Mouse (Mus musculus) cerebellum, postnatal 25 days (tissue): ENCODE results near the gene Pagr1b.
A peak's percentile ranks its signal among the peaks of the same experiment; 100 is the strongest.

Experiments
- DNase-seq, 2 experiments: peaks; one replicate each; pipeline ENCODE4 v3.0.0; 2021; ENCODE audit warnings: mixed read lengths in 2 of 2

Pagr1b gene

DNA sequence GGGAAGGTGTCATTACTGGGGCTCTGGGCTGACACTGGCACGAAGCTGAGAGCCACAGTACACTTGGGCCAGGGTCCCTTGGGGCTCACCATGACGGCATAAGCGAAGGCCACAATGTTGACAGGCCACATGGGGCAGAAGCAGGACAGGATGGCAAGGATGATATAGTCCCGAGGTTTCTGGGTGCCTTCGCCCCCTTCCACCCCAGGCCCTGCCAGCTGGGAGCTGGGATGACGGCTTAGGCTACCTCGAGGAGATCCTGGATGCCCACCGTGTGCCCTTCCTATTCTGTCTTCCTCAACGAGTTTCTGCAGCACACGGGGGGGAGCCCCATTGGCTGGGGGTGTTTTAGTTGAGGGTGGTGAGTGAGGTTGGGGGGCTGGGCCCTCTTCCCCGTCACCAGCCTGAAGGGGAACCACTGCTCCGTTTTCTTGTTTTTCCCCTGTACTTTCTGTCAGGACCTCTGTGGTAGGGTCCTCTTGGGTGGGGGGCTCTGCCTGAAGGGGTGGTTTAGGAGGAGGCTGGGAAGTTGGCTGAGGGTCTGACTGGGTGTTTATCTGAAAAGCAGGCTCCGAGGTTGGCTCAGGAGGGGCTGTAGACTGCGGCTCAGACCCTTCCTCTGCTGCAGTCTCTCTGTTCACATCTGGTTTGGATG, 3.1 kb upstream of the Pagr1b start:
- peak; percentile 47 to 53 for DNase-seq

DNA sequence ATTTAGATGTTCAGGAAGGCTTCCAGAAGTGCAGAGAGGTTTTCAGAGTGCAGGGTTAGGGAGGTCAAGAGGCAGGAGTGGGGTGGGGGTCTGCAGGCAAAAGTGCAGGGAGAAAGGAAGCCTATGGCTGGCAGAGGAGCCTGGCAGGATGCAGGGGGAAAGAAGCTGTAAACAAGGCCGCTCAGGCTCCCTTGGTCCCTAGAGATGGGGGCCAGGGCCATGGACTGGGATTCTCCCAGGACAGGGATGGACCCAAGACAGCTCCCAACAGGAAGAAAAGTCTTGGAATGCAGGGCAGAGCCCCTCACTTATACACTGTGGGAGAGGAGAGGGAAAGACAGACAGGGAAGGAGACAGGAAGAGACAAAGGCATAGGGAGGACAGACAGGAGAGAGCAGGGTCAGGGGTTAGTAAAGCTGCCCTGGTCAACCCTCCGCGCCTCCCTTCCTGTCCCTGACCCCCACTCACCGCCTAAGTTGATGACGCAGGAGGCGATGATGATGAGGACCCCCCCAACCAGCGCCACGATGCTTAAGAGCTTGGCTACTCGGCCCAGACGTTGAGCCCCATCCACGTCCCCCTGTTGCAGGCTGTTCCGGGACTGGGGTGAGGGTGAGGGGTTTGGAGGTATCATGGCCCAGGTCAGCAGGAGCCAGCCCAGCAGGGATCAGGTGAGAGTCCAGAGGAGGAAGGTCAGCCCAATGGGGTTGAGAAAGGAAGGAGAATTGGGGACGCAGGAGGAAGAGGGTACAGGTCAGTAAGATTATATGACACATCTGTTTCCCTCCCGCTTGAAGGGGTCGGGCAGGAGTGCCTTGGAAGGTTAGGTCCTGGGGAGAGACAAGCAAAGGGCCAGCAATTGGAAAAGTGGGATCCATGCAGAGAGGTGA, 2.4 kb upstream of the Pagr1b start:
- peak; percentile 49 to 52 for DNase-seq

DNA sequence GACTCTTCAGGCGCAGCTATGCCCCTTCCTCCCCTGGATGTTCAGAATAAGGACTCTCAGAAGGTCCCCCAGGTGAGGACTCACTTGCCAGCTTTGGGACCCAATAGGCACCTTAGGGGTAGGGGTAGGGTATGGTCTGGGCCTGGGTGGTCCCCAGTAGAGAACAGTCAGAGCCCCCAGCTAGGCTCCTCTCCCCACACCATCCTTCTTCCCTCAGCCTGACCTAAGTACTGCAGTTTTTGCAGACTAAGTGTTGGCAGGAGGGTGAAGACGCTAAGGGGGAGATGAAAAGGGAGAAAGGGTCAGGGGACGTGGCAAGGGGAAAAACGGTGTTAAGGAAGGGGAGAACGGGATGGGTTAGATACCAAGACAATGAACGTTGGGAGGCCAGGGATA, 1.7 kb upstream of the Pagr1b start:
- peak; percentile 32 to 34 for DNase-seq

DNA sequence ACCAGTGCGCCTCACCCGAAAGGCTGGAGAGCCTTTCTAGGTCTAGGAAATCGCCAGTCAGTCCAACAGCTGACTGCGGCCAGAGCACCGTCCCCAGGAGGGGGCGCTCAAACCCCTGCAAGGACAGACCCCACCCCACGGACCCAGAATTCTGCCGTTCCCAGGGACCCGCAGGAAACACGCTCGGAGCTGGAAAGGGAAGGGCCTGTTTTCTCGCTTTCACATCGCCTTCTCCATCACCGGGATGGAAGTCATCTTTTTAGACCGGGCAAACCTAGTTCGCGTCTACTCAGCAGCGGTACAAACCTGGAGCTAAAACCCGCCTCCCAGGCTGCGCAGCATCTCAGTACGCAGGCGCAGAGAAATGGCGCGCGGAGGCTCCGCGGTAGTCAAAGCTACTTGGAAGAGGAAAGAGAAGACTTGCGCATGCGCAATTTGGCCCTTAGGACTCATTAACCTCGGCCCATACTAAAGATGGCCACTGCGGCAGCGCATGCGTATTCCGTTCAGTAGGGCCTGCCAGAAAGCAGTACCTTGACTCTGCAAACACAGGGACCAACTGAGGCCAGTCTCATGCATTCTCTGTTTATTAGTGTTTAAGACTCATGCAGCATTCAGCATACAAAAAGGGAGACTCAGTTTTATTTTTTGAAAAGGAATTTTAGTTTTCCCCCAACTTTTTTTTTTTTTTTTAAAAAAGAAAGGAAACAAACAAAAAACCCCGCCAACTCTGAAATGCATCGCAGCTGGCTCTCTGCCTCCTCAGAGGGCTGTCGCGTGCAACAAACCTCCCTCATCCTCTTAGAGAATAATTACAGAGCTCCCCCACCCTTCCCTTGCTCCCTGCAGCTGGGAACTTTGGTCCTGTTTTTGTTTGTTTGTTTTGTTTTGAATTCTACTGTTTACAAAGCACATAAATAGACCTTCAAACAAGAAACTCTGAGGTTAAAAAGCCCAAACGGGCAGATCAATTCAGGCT, 976 bp upstream of the Pagr1b start, which contains the start of gene Pagr1a:
TSS of gene Pagr1a (minus strand) at position 382 of the 979 bp plus-strand sequence.
- DNase-seq: peak; percentile 97 to 98

DNA sequence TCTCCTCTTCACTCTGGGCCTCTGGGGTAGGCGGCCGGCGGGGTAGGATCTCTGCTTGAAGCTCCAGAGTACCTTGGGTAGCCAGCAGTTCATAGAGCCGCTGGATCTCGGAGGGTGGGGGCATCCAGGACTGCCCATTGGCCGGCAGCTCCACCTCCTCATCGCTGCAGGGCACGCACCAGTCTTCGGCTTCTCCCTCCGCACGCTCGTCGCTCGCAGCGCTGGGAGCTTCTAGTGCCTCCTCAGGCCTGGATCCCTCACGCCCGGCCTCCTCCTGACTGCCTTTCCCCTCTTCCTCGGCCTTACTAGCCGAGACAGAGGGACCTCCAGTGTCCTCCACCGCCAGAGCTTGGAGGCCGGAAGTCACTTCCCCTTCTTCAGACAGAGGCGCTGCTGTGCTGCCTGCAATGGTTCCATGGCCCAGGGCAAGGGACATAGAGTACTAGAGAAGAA, 228 bp upstream of the Pagr1b start:
- peak; percentile 78 to 80 for DNase-seq

DNA sequence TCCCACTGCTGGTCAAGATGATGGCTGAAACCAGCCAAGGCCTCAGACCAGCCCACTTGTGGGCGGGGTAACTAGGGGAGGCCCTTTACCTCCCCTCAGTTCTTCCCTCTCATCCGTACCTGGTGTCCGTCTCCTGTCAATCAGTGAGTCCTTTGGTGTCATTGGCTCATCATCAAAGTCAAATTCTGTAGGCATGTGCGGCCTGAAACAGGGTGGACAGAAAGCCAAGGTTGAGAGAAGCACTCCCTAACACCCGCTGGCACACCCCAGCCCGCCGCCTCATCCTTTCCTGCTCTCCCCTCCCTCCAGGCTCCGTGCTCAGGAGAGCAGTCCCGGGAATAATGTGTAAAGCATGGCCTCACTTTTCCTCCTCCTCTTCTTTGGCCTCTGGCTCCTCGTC, 203 bp downstream of the Pagr1b start:
- DNase-seq: peak in 1 of 2 experiments; percentile 74

DNA sequence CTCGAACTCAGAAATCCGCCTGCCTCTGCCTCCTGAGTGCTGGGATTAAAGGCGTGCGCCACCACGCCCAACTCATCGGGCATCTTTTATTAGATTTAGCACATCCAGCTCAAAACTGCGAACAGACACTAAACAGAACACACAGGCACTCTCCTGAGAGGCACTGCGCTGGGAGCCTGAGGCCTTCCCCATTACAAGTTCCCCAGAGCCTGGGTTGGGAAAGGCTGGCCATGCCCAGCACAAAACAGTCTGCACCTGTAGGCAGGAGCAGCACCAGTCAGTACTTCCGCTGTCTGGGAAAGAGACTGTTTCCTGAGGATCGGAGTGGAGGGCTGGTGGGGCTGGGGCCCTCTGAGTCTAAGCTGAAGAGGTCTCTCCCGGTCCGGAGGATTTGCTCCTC, 1.3 kb downstream of the Pagr1b start:
- peak; percentile 32 to 42 for DNase-seq

DNA sequence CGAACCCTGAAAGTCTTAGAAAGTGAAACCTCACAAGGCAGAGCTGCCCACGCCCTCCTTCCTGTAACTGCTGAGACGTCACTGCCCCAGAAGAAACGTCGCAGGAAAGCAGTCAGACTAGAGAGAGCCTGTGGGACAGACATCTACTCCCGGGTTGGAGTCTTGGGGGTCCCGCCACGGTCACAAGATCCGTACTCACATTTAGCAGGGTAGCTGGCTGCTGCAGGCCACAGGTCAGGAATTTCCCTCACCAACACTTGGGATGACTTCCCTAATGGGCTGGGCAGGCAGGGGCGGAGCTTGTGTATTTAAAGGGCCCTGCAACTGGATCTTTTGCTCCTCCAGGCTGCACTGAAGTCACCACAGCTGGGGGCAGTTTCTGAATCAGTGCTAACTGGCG, 2.0 kb downstream of the Pagr1b start, which contains the start of gene Mvp:
TSS of gene Mvp (minus strand) at position 302 of the 400 bp plus-strand sequence.
- DNase-seq: peak; percentile 66 to 74

DNA sequence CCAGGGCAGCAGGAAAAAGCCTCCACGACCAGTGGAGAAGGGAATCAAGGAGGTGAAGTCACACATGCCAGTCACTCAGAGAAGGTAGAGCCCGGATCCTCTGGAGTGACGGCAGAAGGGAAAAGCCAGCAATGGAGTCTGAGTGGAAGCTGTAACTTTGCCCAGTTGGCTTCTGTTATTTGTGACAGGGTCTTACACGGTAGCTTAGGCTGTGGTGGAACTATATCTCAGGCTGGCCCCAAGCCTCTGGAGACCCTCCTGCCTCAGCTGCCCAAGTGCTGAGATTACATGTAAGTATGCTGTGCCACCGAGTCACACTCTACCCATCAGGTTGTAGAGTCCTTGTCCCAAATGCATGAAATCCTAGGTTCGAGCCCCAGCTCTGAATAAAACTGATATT, 2.9 kb downstream of the Pagr1b start:
- DNase-seq: peak in 1 of 2 experiments; percentile 32

DNA sequence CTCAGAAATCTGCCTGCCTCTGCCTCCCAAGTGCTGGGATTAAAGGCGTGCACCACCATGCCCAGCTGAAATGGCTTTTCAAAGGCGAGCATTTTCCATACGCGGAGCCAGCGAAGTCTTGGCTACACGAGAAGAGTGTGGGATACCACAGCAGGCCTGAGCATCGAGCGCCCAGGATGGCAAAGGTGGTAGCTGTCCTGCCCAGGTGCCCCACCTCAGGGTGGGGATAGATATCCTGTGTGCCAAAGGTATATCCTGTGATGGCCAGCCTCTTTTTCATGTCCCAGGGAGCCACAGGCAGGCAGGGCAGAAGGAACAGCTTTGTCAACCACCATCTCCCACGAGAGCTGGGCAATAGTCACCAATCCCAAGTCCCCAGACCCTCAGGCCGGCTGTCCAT, 3.4 kb downstream of the Pagr1b start:
- DNase-seq: peak in 1 of 2 experiments; percentile 44

DNA sequence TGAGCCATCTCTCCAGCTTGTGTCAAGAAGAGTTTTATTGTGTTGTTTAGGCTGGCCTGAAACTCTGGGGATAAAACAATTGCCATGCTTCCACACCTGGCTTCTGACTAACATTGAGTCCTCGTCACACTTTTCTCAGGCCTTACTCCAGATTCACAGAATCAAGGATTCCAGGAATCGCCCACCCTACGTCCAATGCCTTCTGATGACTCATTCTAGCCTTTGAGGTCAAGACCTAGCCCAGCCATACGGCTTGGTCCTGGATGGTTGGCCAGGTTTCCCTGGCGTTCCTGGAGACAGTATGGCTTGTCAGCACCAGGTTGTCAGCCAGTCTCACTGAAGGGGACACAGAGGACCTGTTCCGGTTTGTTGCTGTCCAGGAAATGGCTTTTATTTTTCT, 3.9 kb downstream of the Pagr1b start:
- peak; percentile 38 to 49 for DNase-seq

DNA sequence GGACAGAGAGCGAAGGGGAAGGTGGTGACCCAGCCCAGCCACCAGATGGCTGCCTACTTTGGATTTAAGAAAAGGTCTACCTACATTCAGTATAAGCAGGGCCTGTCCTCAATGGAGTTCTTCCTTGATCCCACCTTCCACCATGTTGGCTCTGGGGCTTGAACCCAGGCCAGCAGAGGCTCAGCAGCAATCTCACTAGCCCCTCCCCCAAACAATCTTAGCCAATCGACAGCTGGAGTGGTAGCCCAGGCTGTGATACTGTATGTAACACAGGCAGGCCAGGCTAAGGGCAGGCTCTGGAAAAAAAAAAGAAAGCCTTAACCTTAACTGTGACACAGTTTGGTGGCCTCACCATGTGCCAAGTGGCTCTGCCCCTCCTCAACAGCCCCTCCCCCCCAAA, 4.6 kb downstream of the Pagr1b start:
- peak in 1 of 2 experiments; percentile 45 for DNase-seq

DNA sequence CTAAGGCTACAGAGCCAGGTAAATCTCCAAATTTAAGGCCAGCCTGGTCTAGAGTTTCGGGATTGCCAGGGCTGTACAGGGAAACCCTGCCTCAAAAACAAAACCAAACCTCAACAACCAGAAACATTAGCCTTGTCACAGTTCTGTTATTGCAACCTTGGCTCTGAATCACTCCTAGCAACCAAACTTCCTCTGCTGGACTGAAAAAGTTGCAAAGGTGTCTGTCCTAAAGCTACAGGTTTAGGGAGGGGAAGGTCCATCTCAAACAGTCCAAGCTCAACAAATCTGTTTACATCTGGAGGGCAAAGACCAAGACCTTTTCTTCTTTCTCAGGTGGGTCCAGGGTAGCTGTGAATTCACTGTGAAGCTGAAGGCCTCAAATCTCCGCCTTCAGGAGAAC, 5.2 kb downstream of the Pagr1b start:
- no peak for DNase-seq

DNA sequence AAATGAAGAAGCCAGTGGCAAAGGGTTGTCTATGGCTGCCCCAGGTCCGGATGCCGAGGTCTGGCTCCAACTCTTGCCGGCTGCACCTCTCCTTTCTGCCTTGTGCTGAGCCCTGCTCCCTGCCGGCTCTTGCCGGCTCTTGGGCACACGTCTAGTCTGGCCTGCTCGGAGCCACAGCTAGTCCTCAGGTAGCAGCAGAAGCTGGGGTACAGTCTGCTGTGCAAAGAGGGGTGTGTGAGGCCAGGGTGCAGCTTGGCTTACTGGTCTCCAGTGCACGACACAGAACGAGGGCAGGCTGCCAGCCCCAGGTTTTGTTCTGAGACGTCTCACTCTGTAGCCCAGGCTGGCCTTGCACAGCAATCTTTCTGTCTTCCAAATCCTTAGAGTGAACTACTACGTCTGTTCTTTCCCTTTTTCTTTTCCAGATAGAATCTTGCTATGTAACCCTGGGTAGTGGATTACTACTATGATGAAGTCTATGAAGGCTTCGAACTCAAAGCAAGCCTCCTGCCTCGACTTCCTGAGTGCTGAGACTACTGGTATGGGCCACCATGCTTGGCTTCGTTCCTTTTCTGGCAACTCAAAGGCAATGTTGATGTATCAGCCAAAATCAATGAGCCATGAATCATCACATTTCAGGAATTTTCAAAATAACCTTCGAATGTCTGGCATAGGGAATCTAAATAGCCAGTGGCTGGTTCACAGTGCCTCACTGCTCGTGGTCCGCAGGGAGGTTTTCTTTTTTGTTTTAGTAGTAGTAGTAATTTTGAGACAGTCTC, 6.8 kb downstream of the Pagr1b start:
- DNase-seq: peak; percentile 75 to 78

DNA sequence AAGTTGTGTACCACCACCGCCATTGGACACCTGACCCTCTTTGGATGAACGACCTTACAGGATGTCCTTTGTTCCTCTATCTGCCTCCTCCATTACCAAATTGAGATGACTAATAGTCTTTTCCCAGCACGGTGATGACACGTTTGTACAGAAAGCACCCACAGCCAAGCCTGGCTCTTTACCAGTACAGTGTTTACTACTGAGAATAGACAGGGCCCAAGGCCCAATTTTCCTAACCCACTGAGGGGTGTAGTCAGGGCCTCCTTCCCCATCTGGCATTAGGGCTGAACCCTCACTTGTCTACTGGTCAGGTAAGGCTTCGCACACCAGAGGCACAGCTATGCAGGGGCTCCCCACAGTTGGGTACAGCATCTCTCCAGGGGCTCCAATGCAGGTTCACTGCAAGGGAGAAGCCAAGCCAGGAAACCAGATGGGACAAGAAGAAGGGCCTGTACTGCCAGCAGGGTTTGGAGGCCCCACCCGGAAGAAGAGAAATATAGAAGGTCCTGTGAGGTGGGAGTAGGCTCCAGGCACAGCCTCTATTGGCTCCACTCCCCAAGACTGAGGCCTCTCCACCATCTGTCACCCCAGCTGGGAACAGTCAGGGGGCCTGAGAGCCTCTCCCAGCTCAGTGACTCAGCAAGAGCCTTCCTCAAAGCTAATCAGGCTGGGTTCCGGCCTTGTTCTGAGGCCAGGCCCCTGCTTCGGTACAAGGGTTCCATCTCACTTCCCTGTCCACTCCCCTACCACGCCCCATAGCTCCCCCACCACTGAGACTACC, 7.9 kb downstream of the Pagr1b start:
- peak; percentile 97 to 98 for DNase-seq

DNA sequence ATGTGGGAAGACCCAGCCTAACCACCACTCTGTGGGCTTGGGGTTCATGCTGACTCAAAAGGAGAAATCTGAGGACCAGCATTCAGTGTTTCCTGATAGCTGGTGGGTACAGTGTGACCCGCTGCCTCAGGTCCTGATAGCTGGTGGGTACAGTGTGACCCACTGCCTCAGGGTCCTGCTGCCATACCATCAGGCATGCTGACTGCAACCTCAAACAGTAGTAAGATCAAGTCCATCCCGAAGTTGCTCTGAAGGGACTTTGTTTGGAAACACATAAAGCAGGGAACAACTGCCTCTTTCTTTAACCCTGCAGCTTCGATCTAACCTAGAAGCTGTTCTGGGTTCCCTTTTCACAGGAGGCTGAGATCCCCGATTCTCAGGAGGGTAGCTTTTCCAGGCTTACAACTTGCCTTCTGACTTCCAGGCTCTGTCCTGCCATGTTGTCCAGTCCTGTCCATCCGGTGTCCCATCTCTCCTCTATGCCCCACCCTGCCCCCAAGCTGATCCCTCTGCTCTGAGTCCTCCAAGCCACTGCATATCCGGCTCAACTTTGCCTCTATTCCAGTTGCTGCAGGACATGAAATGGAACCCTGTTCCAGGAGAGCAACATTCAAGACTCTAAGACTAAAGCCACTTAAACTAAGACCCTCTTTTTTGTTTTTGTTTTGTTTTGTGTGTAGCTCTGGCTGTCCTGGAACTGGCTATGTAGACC, 8.8 kb downstream of the Pagr1b start:
- peak; percentile 46 to 53 for DNase-seq

DNA sequence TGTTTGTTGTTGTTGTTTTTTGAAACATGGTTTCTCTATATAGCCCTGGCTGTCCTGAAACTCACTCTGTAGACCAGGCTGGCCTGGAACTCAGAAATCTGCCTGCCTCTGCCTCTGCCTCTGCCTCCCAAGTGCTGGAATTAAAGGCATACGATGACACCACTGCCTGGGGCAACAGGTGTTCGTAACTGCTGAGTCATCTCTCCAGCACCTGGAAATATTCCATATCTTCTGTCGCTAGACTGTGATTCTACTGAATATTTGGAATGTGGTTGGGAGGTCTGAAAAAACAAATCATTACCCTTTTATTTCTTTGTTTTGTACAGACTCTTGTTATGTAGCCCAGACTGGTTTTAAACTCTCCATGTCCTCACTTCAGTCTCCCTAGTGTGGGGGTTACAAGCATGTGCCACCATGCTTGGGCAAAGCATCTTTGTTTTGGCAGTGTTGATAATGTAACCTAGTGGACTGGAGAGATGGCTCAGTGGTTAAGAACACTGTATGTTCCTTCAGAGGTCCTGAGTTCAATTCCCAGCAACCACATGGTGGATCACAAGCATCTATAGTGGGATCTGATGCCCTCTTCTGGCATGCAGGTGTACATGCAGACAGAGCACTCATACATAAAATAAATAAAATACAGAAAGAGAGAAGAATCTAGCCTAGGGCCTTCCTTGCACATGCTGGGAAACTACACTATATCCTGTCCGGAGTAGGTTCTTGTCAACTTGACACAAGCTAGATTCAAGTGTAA, 12.0 kb downstream of the Pagr1b start:
- DNase-seq: no peak

DNA sequence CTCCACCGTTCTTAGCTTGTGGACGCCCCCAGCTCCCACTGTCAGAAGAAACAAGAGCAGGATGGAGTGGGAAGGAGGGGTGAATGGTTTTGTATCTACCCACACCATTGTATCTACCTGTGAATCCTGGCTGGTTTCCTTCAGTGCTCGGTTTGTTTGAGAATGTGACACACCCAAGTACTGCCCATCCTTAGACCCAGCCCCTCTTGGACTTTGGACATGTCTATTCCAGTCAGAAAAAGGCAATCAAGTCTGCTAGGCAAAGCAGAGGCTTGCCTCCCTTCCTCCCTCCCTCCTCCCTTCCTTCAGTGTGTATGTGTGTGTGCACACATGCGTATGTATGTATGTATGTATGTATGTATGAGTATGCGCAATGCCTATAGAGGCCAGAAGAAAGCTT, 12.7 kb downstream of the Pagr1b start:
- no peak for DNase-seq

DNA sequence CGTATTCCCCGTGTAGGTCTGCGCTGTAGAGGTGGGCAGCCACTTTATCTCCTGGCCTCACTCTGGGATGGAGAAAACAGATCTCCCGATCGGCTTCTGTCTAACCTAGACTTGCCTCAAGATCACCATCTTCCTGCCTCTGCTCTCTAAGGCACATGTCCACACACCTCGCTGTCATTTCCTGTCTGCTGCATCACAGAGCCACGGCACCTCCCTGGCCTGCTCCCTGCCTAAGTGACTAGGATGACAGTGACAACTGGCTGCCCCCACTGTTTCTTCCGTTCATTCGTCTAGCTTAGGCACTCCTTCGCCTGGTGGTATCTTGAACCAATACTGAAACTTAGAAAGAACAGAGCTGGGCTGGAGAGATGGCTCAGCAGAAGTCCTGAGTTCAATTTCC, 16.7 kb downstream of the Pagr1b start:
- DNase-seq: no peak

DNA sequence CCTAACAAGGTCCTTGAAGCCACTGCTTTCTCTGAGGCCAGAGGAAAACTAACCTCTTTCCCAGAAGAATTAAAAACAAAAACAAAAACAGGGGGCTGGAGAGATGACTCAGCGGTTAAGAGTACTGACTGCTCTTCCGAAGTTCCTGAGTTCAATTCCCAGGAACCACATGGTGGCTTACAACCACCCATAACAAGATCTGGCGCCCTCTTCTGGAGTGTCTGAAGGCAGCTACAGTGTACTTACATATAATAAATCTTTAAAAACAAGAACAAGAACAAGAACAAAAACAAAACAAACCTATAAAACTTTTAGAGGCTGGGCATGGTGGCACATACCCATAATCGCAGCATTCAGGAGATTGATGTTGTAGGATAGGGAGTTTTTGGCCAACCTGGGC, 19.8 kb downstream of the Pagr1b start:
- DNase-seq: no peak
